Mouse (Mus musculus) forebrain, embryonic 13.5 days (tissue): Measurements from ENCODE around the gene Gabrg3. TPM values are rescaled to one million over a fixed set of nuclear protein-coding genes. Genes with fewer than 3 reads are reported as not detected.

ENCODE experiments used
- ATAC-seq: fragments of 200-750 bp; cut with Nextera tagmentation; 2 replicates; pipeline ENCODE4 v1.8.0; 2017
- H3K27ac ChIP-seq: fragments of 300-500 bp; sonication (generic); 2 replicates; pipeline ENCODE4 v1.5.1; 2015; ENCODE audit warnings: inconsistent platforms, mild to moderate bottlenecking, moderate library complexity
- H3K27me3 ChIP-seq: fragments of 300-500 bp; sonication (generic); 2 replicates; pipeline ENCODE4 v1.6.1; 2015; ENCODE audit warnings: mild to moderate bottlenecking, inconsistent platforms
- H3K36me3 ChIP-seq: fragments of 300-500 bp; sonication (generic); 2 replicates; pipeline ENCODE4 v1.6.1; 2015; ENCODE audit warnings: mild to moderate bottlenecking, inconsistent platforms; ENCODE audit not compliant: poor library complexity, severe bottlenecking
- H3K4me1 ChIP-seq: fragments of 300-500 bp; sonication (generic); 2 replicates; pipeline ENCODE4 v1.6.1; 2015; ENCODE audit warnings: inconsistent platforms
- H3K4me2 ChIP-seq: fragments of 300-500 bp; sonication (generic); 2 replicates; pipeline ENCODE4 v1.6.1; 2015; ENCODE audit warnings: inconsistent platforms, mild to moderate bottlenecking, moderate library complexity
- H3K4me3 ChIP-seq: fragments of 300-500 bp; sonication (generic); 2 replicates; pipeline ENCODE4 v1.5.1; 2015; ENCODE audit warnings: mild to moderate bottlenecking, inconsistent platforms
- H3K9ac ChIP-seq: fragments of 300-500 bp; sonication (generic); 2 replicates; pipeline ENCODE4 v1.6.1; 2015; ENCODE audit warnings: mild to moderate bottlenecking, inconsistent platforms
- H3K9me3 ChIP-seq: fragments of 300-500 bp; sonication (generic); replicated peaks from 2 replicates; pipeline ENCODE4 v1.6.1; 2016; ENCODE audit warnings: inconsistent platforms
- WGBS: fragments of 180-500 bp; shearing (Covaris S2); methylation state at CpG from one replicate; pipeline ENCODE4 v1.1.7; 2015; 5-methylcytosine and 5-hydroxymethylcytosine counted together
- polyA plus RNA-seq: library from polyadenylated mRNA; unstranded; fragments of >200 nt; fragmentation: Nextera tagmentation; extraction: Ambion mirVana; gene quantifications from 2 replicates; pipeline ENCODE4 v1.2.1, GENCODE M21; 2015

The Gabrg3 gene
- polyA plus RNA-seq, 1 experiment from 2014 or later: 1.3 TPM

- no peak overlapping the region for H3K9ac ChIP-seq
- WGBS: 61% methylated on average over 1 of the region's 1 CpGs
- ATAC-seq: peak; percentile 84; the same call in 1 of the 2 replicates
These were observed 607.9 kb downstream of the Gabrg3 start for GRCm38 (mm10) chr7:56779122-56779521.

GRCm38 (mm10) chr7:56768216-56768615, 618.8 kb downstream of the Gabrg3 start:
- H3K27me3 ChIP-seq: no peaks in the 10 kb centered on the region
- H3K36me3 ChIP-seq: no peaks in the 10 kb centered on the region
- no peak overlapping the region for H3K27ac ChIP-seq
- WGBS: 61% methylated on average over 4 of the region's 4 CpGs
- no peak overlapping the region for H3K9ac ChIP-seq
- peaks cover 13% of the 10 kb centered on the region for H3K4me1 ChIP-seq
- H3K4me2 ChIP-seq: no peak overlapping the region
- H3K9me3 ChIP-seq: no peaks in the 10 kb centered on the region
- no peak overlapping the region for H3K4me3 ChIP-seq
- ATAC-seq: no peak

More at GRCm38 (mm10) chr7:56779122-56779521, 607.9 kb downstream of the Gabrg3 start:
- no peak overlapping the region for H3K4me2 ChIP-seq
- H3K27me3 ChIP-seq: no peaks in the 10 kb centered on the region
- H3K4me1 ChIP-seq: no peaks in the 10 kb centered on the region
- no peaks in the 10 kb centered on the region for H3K36me3 ChIP-seq
- no peak overlapping the region for H3K4me3 ChIP-seq
- H3K9me3 ChIP-seq: no peaks in the 10 kb centered on the region
- H3K27ac ChIP-seq: no peak overlapping the region

- Histone ChIP-seq H3K27ac (no peak overlapping the region), H3K36me3 (no peaks in the 10 kb centered on the region), H3K4me2 (no peak overlapping the region), H3K4me3 (no peak overlapping the region), H3K9ac (no peak overlapping the region), H3K9me3 (no peaks in the 10 kb centered on the region), H3K4me1 (peaks cover 13% of the 10 kb centered on the region), H3K27me3 (no peaks in the 10 kb centered on the region)
- ATAC-seq: no peak
- 74% methylated on average over 1 of the region's 1 CpGs for whole genome bisulfite sequencing
These were observed 619.2 kb downstream of the Gabrg3 start for GRCm38 (mm10) chr7:56767796-56768195.

- peak; percentile 84 for ATAC-seq
- H3K27ac ChIP-seq: peak overlapping the region; percentile 27
- H3K9me3 ChIP-seq: no peaks in the 10 kb centered on the region
- H3K27me3 ChIP-seq: no peaks in the 10 kb centered on the region
- no peaks in the 10 kb centered on the region for H3K36me3 ChIP-seq
- no peak overlapping the region for H3K4me3 ChIP-seq
- H3K4me1 ChIP-seq: peaks cover 13% of the 10 kb centered on the region
- H3K4me2 ChIP-seq: no peak overlapping the region
- no peak overlapping the region for H3K9ac ChIP-seq
- WGBS: 8% methylated on average over 10 of the region's 10 CpGs
These were observed 621.2 kb downstream of the Gabrg3 start for GRCm38 (mm10) chr7:56765612-56766445.

- H3K36me3 ChIP-seq: no peaks in the 10 kb centered on the region
- no peaks in the 10 kb centered on the region for H3K4me1 ChIP-seq
- H3K9ac ChIP-seq: no peak overlapping the region
- no peaks in the 10 kb centered on the region for H3K27me3 ChIP-seq
- no peak for ATAC-seq
- H3K4me3 ChIP-seq: no peak overlapping the region
- H3K9me3 ChIP-seq: no peaks in the 10 kb centered on the region
- 84% methylated on average over 6 of the region's 6 CpGs for WGBS
- no peak overlapping the region for H3K4me2 ChIP-seq
- no peak overlapping the region for H3K27ac ChIP-seq
These were observed 657.8 kb downstream of the Gabrg3 start for GRCm38 (mm10) chr7:56729225-56729624.

Other genes with a start within 250 kb of the Gabrg3 start
- 16.1 and 18.7 TPM in 2 replicates for gene Gabrb3, start 32.5 kb upstream of the Gabrg3 start, polyA plus RNA-seq
- gene Gabra5, start 122.9 kb upstream of the Gabrg3 start, polyA plus RNA-seq: 5.7 and 8.4 TPM in 2 replicates